Mouse (Mus musculus): ENCODE results near the gene Spata17.

Spata17 gene

DNA sequence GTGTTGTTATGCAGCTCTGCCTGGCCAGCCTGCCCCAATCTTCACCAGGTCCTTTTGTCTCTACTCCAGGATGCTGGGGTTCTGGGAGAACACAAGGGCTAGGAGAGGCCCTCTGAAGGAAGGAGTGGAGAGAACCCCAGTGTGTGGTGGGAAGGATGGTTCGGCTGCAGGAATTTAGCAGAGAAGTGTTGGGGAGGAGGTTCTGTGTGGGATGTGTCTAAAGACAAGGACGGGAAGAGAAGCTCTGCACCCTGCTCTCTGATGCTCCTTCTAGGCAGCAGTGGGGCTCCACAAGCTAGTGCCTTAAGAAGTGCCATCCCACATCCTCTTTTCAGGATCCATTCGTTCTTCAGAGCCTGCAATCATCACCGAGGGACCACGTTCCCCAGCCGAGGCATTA, 129.2 kb downstream of the Spata17 start:
- no peak for DNase-seq (ENCODE audit: low read depth)

DNA sequence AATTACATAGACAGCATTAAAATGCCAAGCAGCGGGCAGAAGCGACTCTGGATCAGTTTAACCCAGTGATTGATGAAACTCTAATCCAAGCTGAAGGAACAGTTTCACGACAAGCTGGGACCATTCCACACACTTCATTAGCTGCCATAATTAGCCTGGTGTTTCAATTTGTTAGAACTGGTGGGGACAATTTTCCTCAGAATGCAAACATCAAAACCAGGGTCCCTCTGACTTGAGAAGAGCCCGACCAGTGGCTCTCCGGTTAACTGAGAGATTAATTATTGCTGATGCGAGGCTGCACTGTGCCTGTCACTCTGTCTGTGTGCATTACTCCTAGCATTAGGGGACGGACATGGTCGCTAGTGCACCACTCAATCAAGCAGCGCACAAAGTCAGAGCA, 137.9 kb downstream of the Spata17 start:
- no peak for DNase-seq (ENCODE audit: low read depth)

DNA sequence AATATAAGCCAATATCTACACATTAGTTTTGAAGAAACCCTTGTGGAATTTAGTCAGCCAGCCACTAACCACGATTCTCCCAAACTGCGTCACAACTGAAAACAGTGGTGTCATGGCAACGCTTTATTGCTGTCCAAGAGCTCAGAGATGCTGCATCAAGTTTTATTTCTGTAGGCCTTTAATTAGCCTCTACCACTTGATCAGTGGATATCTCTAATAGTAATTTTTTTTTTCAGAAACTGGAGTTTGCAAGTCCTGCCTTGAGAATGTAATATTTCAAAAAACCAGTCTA, 138.3 kb downstream of the Spata17 start:
- DNase-seq (ENCODE audit: low read depth): no peak

DNA sequence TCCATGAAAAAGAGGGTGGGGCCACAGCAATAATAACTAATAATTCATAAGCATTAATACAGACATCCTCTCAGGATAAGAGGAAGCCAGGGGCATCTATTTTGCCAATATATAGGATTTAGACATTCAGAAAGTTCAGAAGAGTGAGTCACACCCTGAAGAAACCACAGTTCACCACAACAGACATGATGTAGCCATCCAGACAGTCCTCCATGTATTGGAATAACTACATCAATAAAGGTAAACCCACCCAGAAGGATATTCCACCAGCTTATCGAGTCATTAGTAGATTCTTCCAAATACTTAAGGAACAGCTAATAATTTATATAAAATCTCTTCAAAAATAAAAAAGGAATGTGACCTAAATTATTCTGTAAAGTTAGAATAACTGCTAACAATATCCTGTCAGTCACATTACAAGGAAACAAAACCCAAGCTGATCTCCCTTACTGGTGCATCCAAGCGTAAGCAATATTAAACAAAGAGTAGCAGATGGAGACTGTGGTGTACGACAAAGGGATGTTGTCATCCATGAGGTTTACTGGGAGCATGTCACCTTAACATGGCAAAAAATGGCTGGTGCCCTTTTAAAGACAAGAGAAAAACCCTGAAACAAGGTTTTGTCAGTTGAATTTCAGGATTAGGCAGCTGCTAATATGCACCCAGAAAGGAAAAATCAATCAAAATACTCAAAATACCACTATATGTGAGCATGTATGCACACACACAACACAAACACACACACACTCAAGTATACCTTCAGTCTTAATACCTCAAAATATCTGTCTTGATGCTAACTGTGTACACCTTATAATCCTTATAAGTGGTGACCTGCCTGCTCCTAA, 138.8 kb downstream of the Spata17 start:
- DNase-seq (ENCODE audit: low read depth): no peak

DNA sequence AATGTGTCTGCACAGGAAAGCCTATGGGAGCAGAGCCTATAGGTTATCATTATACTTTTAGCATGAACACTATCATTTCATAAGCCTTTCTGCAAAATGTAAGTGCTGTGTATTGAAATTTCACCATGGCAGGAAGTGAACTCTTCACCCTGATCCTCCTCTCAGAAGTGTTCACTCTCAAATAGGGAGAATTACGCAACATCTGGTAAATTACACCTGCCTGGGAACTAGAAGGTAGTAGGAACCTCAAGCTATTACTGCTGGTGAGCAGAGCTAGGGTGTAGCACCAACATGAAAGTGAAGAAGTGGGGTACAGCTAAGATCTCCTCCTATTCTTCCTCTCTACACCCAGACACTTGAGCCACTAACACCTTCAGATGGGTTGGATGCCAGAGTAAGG, 155.4 kb downstream of the Spata17 start:
- no peak for DNase-seq (ENCODE audit: low read depth)

DNA sequence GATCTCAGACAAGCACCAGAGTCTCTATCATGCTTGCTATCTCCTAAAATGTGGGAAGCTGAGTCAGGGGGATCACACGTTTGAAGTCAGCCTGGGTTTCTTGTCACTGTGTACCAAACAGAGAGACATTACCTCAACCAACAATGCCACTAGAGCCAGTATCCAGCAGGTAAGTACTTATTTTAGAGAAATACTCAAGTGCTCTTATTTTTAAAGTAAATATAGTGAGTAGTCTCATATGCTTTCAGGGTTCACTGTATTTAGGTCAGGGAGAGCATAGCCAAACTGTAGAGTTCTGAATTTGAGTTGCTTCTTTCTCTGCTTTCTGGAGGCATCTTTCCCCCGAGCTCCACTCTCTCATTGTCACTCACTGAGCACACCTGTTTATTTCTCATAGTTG, 160.9 kb downstream of the Spata17 start:
- no peak for DNase-seq (ENCODE audit: low read depth)

DNA sequence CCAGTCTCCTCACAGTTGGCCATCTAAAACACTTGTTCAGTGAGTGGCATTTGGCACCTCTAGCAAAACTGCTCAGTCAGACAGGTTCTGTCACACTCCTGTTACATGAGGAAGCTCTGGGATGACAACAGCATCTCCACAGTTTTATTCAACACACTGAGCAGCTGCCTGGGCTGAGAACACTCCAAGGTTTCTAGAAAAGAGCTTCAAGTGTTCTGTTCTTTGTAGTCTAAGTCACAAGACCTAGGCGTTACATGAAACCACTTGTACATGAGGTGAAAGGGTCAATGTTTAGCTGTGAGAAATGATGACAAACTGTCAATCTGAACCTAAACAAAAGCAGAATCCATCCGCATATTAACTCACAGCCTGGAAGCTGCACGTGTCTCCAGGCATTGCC, 161.4 kb downstream of the Spata17 start:
- no peak for DNase-seq (ENCODE audit: low read depth)

DNA sequence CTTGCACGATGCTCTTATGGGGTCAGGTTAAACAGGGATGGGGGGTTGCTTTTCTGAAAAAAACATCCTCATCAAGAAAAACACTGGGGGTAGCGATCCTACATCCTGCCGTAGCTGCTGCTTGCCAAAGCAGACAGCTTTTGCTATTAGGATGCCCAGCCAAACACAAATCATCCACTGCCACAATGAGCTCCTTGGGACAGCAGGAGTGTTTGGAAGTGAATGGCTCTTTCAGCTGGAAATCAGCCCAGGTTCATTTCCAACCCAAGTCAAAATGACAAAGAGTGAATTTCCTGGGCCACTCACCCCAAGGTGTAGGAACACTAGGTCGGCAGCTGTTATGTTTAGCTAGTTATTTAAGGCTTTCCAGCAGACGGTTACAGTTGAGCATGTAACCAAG, 162.7 kb downstream of the Spata17 start:
- DNase-seq (ENCODE audit: low read depth): no peak

DNA sequence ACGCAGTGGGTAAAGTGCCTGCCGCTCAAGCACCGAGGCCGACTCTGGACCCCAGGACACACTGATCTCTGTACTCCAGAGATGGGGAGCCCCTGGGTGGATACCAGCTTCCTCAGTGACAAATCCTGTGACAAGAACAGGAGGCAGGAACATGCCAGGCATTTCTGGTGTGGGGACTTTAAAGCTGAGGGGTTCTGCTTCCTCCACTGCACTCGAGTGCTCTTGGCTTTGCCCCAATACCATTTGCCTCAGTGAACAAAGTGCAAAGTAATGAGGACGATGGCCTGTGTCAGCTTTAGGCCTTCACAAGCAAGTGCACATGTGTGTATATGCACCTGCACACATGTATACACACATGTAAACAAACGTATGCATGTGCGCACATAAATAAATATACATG, 164.0 kb downstream of the Spata17 start:
- DNase-seq (ENCODE audit: low read depth): no peak

DNA sequence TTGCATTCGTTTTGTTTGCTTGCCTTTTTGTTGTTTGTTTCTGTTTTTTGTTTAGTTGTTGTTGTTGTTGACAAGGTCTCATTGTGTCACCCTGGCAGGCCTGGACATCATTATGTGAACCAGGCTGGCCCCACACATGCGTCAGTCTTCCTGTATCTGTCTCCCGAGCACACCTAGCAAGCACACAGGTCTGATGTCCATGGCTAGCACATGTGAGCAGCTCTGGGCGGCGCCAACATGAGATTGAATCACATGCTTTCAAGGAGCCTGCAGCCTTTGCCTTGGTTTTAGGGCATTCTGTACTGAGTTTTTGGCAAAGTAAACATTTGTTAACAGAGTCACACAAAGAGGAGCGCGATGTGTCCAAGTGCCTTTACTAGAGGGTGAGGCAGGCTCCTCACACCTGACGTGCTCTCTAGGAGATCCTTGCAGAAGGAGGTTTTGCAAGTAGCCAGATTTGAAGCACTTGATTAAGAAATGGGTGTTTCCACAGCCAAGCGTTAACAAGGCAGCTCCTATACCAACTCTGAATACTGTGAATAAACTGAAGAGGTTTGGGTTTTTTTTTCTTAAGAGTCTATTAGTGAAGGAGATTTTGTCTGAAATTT, 166.5 kb downstream of the Spata17 start:
- no peak for DNase-seq (ENCODE audit: low read depth)

DNA sequence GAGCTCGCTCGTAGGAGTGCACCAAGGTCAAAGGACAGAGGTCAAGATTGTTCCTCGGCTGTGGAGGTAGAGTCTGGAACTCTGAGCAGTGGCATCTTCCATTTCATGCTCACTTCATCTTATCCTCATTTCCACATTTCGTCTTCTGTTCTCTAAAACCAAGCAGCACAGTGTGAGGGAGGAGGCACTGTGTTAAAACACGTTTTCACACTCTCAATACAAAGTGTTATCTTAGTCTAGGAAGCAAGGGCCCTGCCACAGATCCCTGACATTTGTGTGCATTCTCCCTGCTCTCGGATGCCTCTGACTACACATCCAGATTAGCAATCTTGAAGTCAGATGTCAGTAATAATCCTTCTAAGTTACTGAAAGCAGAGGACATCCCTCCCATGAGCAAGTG, 170.5 kb downstream of the Spata17 start:
- DNase-seq (ENCODE audit: low read depth): no peak

DNA sequence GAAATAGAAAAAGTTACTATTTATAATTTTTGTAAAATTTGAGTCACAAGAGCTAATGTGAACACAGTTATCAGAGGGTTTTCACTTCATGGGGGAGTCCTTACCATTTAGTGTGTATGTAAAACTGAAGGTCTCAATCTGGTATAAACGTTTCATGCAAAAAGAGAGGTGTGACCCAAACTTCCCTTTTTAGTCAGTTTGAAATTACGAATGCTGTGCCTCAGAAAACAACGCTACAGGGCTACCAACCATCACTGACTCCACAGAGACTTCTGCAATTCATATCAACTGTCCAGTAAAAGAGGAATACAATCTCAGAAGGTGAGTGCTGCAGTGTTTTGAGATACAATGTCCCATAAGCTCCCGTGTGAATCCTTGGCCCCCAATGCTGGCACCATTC, 175.5 kb downstream of the Spata17 start:
- DNase-seq (ENCODE audit: low read depth): no peak

DNA sequence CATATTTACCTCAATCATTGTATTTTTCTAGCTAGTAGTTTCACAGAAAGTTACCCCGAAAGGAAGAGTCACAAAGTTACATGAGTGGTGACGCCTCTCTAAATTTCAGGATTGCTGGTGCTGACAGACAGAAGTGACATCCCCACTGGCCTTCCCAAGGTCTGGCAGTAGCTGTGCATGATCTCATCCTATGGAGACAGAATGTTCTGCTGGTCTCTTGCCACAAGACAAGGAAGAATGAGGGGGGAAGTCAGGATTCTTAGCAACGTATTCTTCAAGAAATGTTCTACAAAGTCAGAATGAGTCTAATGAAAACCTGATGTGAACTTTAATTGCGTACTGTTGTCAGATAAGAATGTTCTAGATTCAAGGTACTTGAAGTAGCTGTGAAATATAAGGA, 179.5 kb downstream of the Spata17 start:
- no peak for DNase-seq (ENCODE audit: low read depth)

DNA sequence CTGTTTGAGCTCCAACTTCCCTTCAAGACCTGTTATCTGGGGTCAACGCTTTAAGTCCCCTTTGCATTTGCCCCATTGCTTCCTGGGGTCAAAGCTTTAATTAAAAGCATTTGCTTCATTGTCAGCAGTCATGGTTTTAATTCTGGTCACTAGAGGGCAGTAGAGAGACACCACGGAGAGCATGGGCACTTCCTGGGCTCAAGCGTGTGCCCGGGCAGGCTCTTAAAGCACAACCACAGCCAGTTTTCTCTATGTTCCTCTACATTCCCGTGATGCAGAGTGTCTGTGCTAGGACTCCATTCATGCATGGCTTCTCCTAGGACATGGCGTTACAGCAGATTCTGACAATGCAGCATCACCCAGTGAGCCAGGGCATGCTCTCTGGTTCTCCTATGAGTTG, 183.5 kb downstream of the Spata17 start:
- peak; percentile 76 for DNase-seq (ENCODE audit: low read depth)

DNA sequence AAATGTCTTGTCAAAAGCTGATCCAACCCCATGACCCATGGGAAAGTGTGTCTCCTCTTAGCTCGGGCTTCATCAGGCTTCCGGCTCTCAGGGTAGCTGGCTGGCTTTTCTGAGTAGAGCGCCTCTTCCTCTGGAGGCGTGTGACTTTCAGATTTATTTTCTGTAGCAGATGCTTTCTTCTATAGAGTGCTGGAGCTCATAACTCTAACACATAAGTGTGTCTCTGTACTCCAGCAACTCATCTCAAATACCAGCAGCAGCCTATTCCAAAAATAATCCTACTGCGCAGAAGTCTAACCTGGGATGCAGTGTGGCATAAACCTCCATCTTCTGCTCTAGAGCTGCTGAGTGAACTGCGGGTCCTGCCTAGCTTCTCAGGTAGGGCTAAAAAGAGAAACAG, 186.4 kb downstream of the Spata17 start:
- DNase-seq (ENCODE audit: low read depth): no peak

DNA sequence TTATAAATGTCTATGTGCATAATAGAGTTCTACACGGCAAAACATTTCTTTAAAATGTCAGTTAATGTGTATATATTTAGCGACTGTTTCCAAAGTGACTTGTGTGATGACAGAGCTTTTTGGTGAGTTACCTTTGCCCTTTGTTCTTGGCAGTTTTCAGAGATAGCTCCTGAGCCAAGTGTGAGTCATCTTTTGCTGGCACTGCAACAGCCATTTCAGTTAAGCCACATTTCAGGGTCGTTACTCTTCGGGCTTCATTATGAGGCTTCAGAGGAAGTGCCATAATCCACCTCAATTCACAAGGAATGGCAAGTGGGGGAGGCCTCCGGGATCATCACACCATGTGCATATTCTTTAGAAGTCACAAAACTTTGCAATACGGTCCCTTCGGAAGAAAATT, 195.3 kb downstream of the Spata17 start:
- peak; percentile 65 for DNase-seq (ENCODE audit: low read depth)

DNA sequence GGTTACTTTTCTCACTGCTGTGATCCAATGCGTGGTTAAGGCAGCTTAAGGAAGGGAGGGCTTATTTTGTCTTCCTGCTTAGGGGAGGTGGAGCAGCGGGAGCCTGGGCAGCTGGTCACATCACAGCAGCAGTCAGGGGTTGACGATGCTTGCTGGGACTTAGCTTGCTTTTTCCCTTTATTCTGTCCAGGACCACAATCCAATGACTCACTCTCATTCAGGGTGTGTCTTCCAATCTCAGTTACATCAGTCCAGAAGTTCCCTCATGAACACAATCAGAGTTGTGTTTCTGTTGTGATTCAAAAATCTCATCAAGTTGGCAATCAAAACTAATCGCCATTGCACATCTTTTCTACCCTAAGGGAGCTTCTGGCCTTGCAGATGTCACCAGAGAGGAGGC, 199.1 kb downstream of the Spata17 start:
- DNase-seq (ENCODE audit: low read depth): no peak

DNA sequence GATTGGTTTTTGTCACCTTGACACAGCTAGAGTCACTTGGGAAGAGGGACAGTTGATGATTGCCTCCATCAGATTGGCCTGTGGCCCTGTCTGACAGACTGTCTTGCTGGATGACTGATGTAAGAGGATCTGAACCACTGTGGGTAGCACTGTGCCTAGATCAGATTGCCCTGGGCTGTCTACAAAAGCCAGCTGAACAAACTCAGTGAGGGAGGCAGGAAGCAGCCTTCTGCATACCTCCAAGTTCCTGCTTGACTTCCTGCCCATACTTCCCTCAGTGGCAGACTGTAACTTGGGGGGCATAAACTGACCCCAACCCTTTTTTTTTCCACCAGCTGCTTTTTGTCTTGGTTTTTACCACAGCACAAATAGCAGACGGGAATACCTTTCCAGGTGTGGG, 199.6 kb downstream of the Spata17 start:
- DNase-seq (ENCODE audit: low read depth): no peak

DNA sequence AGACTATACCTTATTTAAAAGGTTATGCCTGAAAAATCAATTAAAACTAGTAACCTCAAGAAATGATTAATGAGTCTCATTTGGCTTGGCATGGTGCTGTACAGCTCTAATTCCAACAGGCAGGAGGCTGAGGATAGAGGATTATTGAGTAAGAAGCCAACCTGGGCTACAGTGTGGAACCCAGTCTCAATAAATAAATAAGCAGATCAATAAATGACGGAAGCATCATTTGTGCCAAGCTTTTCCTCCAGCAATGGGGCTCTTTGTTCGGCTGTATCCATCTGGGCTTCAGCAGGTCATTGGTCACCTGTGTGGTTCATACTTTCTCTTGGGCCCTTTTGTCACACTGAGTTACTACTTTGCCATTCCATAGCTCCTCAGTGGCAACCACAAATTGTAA, 201.1 kb downstream of the Spata17 start:
- no peak for DNase-seq (ENCODE audit: low read depth)

DNA sequence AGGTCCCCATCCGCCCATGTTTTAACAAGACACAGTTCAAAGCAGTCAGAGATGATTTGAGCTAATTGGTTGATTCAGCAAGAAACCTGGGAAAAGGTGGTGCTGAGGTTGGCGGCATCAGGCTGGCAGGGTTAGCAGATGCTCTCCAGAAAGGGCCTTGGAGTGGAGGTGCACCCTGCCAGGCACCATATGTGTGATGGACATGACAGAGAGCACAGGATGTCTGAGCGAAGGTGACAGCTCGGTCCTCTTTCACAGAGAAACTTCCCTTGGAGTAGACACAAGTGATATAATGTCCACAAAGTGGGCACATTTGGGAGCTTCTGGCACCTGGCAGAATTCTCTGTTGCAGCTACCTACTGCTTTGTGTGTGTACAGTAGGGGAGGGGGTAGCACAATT, 203.7 kb downstream of the Spata17 start:
- no peak for DNase-seq (ENCODE audit: low read depth)

DNA sequence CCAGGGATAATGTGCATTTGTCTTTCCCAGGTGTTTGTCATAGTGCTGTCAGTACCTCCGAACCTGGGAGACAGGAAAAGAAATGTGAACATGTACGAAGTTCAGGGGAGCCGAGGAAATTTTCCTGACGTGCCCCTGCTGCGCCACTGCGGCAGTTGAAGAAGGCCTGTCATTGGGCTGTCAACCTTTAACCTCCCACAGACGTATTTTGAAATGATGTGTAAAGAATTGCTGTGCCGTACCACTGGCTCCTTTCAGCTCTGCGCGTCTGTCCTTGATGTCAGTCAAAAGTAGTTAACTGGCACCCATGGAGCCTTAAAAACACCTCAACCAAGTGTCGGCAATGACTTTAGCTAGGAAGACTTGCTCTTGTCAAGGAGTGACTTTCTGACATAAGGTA, 205.2 kb downstream of the Spata17 start:
- no peak for DNase-seq (ENCODE audit: low read depth)

DNA sequence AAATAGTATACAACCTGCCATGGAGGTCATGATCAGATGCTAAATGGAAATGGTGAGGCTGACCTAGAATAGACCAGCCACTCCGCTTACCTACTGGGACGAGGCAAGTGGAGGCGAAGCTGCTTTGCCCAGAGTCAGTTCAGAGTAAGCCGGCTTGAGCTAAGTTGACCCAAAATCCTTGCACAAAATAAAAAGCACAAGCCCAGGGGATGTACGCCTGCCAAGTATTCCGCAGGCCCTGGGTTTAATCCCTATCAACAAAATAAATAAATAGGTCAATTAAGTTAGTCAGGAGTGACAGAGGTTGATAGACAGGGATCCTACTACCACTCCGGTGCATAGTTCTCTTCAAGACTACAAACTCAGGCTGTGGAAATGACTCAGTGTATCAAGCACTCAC, 207.0 kb downstream of the Spata17 start:
- DNase-seq (ENCODE audit: low read depth): no peak

DNA sequence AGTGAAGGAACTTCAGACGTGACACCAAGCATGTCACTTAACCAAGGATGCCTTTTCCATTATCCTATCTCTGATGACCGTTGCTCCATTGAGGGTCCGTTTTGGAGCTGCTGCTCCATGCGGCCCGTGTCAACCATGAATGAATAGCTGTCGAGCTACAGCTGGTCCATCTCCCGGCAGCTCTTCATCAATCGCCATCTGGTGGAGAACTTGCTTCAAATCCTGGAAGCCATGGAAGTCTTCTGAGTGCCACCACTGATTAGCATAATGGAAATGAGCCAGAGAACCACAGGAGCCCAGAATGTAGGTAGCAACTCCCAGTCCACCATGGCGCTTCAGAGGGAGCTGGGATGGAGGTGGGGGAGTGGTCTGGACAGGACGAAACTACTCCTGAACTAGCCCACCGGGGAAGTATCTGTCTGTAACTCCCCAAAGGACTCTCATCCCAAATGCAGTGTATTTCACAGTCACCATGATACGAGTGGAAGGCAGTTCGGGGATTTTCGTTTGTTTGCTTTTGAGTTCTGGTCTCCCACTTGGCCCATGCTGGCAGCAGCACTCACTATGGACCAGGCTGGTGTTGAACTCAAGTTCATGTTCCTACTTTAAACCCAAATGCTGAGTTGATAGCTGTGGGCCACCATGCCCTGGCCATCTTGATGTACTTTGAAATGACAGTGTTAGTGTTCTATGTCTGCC, 208.9 kb downstream of the Spata17 start:
- no peak for DNase-seq (ENCODE audit: low read depth)

DNA sequence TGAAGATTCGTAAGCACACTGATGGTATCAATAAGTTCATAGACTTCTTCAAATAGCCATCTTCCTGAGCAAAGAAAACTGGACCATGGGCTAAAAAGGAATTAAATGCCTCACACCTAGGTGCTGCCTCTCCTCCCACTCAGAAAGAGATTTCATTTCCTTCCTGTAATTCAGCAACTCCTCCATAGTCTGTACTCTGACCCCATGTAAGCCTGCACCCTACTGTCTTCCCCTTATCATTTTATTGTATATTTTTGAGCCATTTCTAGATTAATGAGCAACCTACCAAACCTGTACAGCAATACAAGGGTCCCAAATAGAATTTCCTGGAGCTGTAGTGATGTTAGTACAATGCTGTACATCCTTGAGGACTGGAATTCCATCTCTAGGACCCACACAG, 211.0 kb downstream of the Spata17 start:
- DNase-seq (ENCODE audit: low read depth): no peak
